8 mouse cellular contexts compared by ENCODE assay signal in the genomic region with DNA sequence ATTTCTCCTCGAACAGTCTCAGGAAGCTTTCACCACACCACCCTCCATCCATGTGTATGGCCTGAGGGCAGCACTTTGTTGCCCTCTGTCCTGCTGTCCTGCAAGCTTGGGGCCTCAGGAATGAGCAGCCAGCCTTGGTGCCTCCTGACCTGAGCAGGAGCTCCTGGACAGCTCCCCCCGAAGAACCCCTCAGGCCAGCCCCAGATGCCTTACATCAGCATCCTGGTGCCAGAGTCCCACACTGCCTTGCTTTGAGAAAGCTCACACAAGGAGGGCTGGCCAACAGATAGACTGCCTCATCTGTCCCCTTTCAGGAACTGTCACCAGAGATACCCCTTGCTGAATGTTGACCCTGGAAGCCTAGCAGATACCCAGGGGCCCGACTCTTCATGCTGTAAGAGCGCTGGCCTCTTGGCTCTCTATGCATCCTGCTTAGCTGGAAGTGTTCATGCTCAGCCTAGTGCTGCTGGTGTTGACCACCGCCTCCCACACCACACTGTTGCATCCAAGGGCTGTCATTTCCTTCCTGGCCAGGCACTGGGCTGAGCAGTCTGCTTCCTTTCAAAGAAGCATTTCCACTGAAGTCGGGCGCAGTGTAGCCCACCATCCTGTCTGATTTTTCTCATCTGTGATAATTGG.
DNase-seq lines count a peak whose midpoint lies in the region; ATAC-seq and TF ChIP-seq lines count a peak whose summit lies in the region.

No protein-coding gene starts in this region.

- H3K9ac ChIP-seq in heart, postnatal 0 days (replicated peaks; ENCODE audit: low read depth, low read length) = 0 out of 2 replicates have a peak overlapping the region, but pooled peaks have one; percentile 1

- 50% methylated on average over 7 of the region's 7 CpGs for WGBS in heart, postnatal 0 days

- H3K4me2 ChIP-seq in heart, postnatal 0 days (ENCODE audit: low read depth, low read length) = peak overlapping the region; percentile 33

- TF ChIP-seq CTCF in heart, postnatal 0 days (IDR thresholded peaks at IDR 0.05; ENCODE audit: low read depth) = no peak

- no peaks in the 10 kb centered on the region for H3K36me3 ChIP-seq in heart, postnatal 0 days (replicated peaks; ENCODE audit: control insufficient read depth, insufficient read depth, low read length)

- peak overlapping the region; percentile 74 for H3K27ac ChIP-seq in heart, postnatal 0 days (ENCODE audit: low read depth)

- peak; percentile 29 for DNase-seq in adrenal gland, postnatal 14 days
- no peak for DNase-seq in adrenal gland, adult 2 months
- peak; percentile 71 for DNase-seq in heart, postnatal 0 days (ENCODE audit: low spot score)
- peak; percentile 56 to 69 for DNase-seq in kidney, postnatal 4 days
- peak; percentile 63 for DNase-seq in lung, postnatal 36 days
- no peak for DNase-seq in thymus, postnatal 36 days
- no peak for DNase-seq in frontal cortex, postnatal 10 days (ENCODE audit: low spot score in 2 of 2)
- no peak for DNase-seq in urinary bladder, postnatal 10 days (ENCODE audit: low spot score)

- H3K4me3 ChIP-seq in heart, postnatal 0 days (ENCODE audit: low read depth, low read length) = no peak overlapping the region

- H3K9me3 ChIP-seq in heart, postnatal 0 days (replicated peaks; ENCODE audit: control insufficient read depth, low read length) = no peaks in the 10 kb centered on the region

- peak; percentile 62; the same call in 1 of the 2 replicates for TF ChIP-seq EP300 in heart, postnatal 0 days (IDR thresholded peaks at IDR 0.05; ENCODE audit: low read depth)

- H3K27me3 ChIP-seq in heart, postnatal 0 days (ENCODE audit: control insufficient read depth, insufficient read depth, low read length) = no peaks in the 10 kb centered on the region

- ATAC-seq in heart, postnatal 0 days (ENCODE audit: insufficient read depth, low read depth) = peak; percentile 92

- H3K4me1 ChIP-seq in heart, postnatal 0 days (ENCODE audit: control insufficient read depth, insufficient read depth) = peaks cover 25% of the 10 kb centered on the region

Comparison
In these comparisons a context has a peak if more than half of its experiments do, and no peak if none do; other contexts are left out.
1. DNase-seq: peak in adrenal gland, postnatal 14 days (single experiment), heart, postnatal 0 days (single experiment), kidney, postnatal 4 days (2 of 2) and lung, postnatal 36 days (single experiment); none in adrenal gland, adult 2 months (single experiment), thymus, postnatal 36 days (0 of 2), frontal cortex, postnatal 10 days (0 of 2) and urinary bladder, postnatal 10 days (single experiment).